Mouse (Mus musculus) adrenal gland, postnatal 36 days (tissue): ENCODE results near the gene Rsl24d1. TPM values are rescaled to one million over a fixed set of nuclear protein-coding genes. Genes with fewer than 3 reads are reported as not detected.
A peak's percentile ranks its signal among the peaks of the same experiment; 100 is the strongest.
"Not testable (repeated sequence)": the region's sequence is repeated elsewhere in the genome, so short reads cannot be mapped to it uniquely, and the experiment has no call there.

Source experiments
- DNase-seq, 2 experiments: peaks; one replicate each; pipeline ENCODE4 v3.0.0; 2021; ENCODE audit warnings: mixed read lengths in 1 of 2
- long read RNA-seq, 2 experiments: library from polyadenylated mRNA; stranded (forward); transcript quantifications; one replicate each; pipeline ENCODE4 v2.0.0; 2021; ENCODE audit warnings: borderline sequencing depth in 2 of 2
- total RNA-seq, 2 experiments: library from RNA; stranded (reverse); gene quantifications; 2 replicates each; pipeline ENCODE4 v1.2.3; 2021

Rsl24d1 gene
- total RNA-seq = 10 to 100 TPM; 63.9 to 73.6 TPM
- long read RNA-seq, experiment 1, transcript Rsl24d1-201 (6 exons, 1,543 nt) = major isoform, 92 of 99 reads
- long read RNA-seq, experiment 1, partial matches to known transcripts = 6 of 99 reads
- long read RNA-seq, experiment 1, other reads (novel, unspliced or antisense) = 0 of 99 reads
- long read RNA-seq, experiment 2, transcript Rsl24d1-201 (6 exons, 1,543 nt) = major isoform, 23 of 25 reads
- long read RNA-seq, experiment 2, partial matches to known transcripts = 1 of 25 reads
- long read RNA-seq, experiment 2, other reads (novel, unspliced or antisense) = 1 of 25 reads

- DNase-seq = peak; percentile 89
These were observed at the start of gene Rsl24d1 for GRCm38 (mm10) chr9:73112919-73113906. TSS of gene Rsl24d1 (plus strand) at chr9:73113426.

- DNase-seq = peak in 1 of 2 experiments; percentile 31
These were observed 49.5 kb upstream of the Rsl24d1 start for GRCm38 (mm10) chr9:73063621-73064290.

- no peak for DNase-seq
These were observed 46.1 kb upstream of the Rsl24d1 start for GRCm38 (mm10) chr9:73067086-73067485.

- no peak for DNase-seq
These were observed 45.0 kb upstream of the Rsl24d1 start for GRCm38 (mm10) chr9:73068230-73068679.

- no peak for DNase-seq
These were observed 44.5 kb upstream of the Rsl24d1 start for GRCm38 (mm10) chr9:73068688-73069087.

GRCm38 (mm10) chr9:73070971-73071659 lies 42.1 kb upstream of the Rsl24d1 start:
- no peak for DNase-seq

- no peak for DNase-seq
These were observed 40.8 kb upstream of the Rsl24d1 start for GRCm38 (mm10) chr9:73072426-73072825.

- DNase-seq = no peak
These were observed 40.1 kb upstream of the Rsl24d1 start for GRCm38 (mm10) chr9:73073169-73073568.

- not testable (repeated sequence) for DNase-seq
These were observed 33.9 kb upstream of the Rsl24d1 start for GRCm38 (mm10) chr9:73079349-73079748.

GRCm38 (mm10) chr9:73079801-73080325 lies 33.4 kb upstream of the Rsl24d1 start:
- DNase-seq = no peak

- no peak for DNase-seq
These were observed 30.8 kb upstream of the Rsl24d1 start for GRCm38 (mm10) chr9:73082291-73083000.

GRCm38 (mm10) chr9:73083956-73084355 lies 29.3 kb upstream of the Rsl24d1 start:
- no peak for DNase-seq

- no peak for DNase-seq
These were observed 27.4 kb upstream of the Rsl24d1 start for GRCm38 (mm10) chr9:73085845-73086244.

- no peak for DNase-seq
These were observed 26.1 kb upstream of the Rsl24d1 start for GRCm38 (mm10) chr9:73087121-73087520.

- DNase-seq = no peak
These were observed 25.6 kb upstream of the Rsl24d1 start for GRCm38 (mm10) chr9:73087581-73087980.

GRCm38 (mm10) chr9:73089222-73089920 lies 23.9 kb upstream of the Rsl24d1 start:
- no peak for DNase-seq

GRCm38 (mm10) chr9:73090121-73090520 lies 23.1 kb upstream of the Rsl24d1 start:
- no peak for DNase-seq

GRCm38 (mm10) chr9:73091747-73092146 lies 21.5 kb upstream of the Rsl24d1 start:
- peak; percentile 32 to 48 for DNase-seq

GRCm38 (mm10) chr9:73094580-73094979 lies 18.6 kb upstream of the Rsl24d1 start:
- DNase-seq = no peak

- no peak for DNase-seq
These were observed 15.3 kb upstream of the Rsl24d1 start for GRCm38 (mm10) chr9:73097898-73098297.
